Mouse (Mus musculus) midbrain, embryonic 12.5 days (tissue): ENCODE data around the gene Rnase13. TPM values are rescaled to one million over a fixed set of nuclear protein-coding genes. Genes with fewer than 3 reads are reported as not detected.
A peak's percentile ranks its signal among the peaks of the same experiment; 100 is the strongest.

ENCODE experiments used
- ATAC-seq: fragments of 200-750 bp; cut with Nextera tagmentation; 2 replicates; pipeline ENCODE4 v1.8.0; 2017; ENCODE audit warnings: low read depth, moderate TSS enrichment, moderate library complexity; ENCODE audit not compliant: low FRiP score
- H3K27ac ChIP-seq: fragments of 300-500 bp; sonication (generic); replicated peaks from 2 replicates; pipeline ENCODE4 v1.5.1; 2016; ENCODE audit warnings: mild to moderate bottlenecking
- H3K27me3 ChIP-seq: fragments of 300-500 bp; sonication (generic); 2 replicates; pipeline ENCODE4 v1.6.1; 2016; ENCODE audit warnings: mild to moderate bottlenecking
- H3K36me3 ChIP-seq: fragments of 300-500 bp; sonication (generic); 2 replicates; pipeline ENCODE4 v1.6.1; 2016
- H3K4me1 ChIP-seq: fragments of 300-500 bp; sonication (generic); 2 replicates; pipeline ENCODE4 v1.6.1; 2016
- H3K4me2 ChIP-seq: fragments of 300-500 bp; sonication (generic); replicated peaks from 2 replicates; pipeline ENCODE4 v1.6.1; 2016; ENCODE audit warnings: mild to moderate bottlenecking, moderate library complexity
- H3K4me3 ChIP-seq: fragments of 300-500 bp; sonication (generic); 2 replicates; pipeline ENCODE4 v1.5.1; 2016; ENCODE audit warnings: mild to moderate bottlenecking
- H3K9ac ChIP-seq: fragments of 300-500 bp; sonication (generic); replicated peaks from 2 replicates; pipeline ENCODE4 v1.6.1; 2016; ENCODE audit warnings: mild to moderate bottlenecking, moderate library complexity
- H3K9me3 ChIP-seq: fragments of 300-500 bp; sonication (generic); 2 replicates; pipeline ENCODE4 v1.6.1; 2016; ENCODE audit warnings: mild to moderate bottlenecking
- WGBS: fragments of 180-500 bp; shearing (Covaris S2); methylation state at CpG from one replicate; pipeline ENCODE4 v1.1.7; 2016; 5-methylcytosine and 5-hydroxymethylcytosine counted together
- polyA plus RNA-seq: library from polyadenylated mRNA; unstranded; fragments of >200 nt; fragmentation: Nextera tagmentation; extraction: Ambion mirVana; gene quantifications from 2 replicates; pipeline ENCODE4 v1.2.1, GENCODE M21; 2016

Rnase13 gene
- not detected in 2 replicates for polyA plus RNA-seq

DNA sequence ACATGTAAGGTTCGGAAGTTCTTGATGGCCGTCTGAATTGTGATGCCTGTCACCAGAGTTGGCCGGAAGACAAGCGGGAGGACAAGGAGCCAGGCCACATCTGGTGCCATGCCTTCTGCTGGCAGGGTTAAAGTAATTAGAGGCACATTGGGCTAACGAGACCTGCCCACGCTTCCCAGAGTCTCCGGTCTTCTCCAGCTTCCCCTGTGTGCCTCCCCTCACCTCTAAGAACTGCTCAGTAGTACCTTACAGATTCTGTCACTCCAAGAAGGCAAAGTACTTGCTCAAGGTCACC is at the start of gene Rnase13:
TSS of gene Rnase13 (minus strand) at position 203 of the 295 bp plus-strand sequence.
- WGBS = 95% methylated on average over 7 of the region's 7 CpGs
- H3K4me2 ChIP-seq = no peak within 1 kb of the TSS
- H3K27ac ChIP-seq = no peak within 1 kb of the TSS
- H3K9me3 ChIP-seq = no peaks in the 10 kb centered on the region
- no peaks in the 10 kb centered on the region for H3K36me3 ChIP-seq
- H3K4me3 ChIP-seq = no peak within 1 kb of the TSS
- H3K4me1 ChIP-seq = no peaks in the 10 kb centered on the region
- H3K27me3 ChIP-seq = no peaks in the 10 kb centered on the region; the same call in 1 of the 2 replicates
- no peak for ATAC-seq
- H3K9ac ChIP-seq = no peak within 1 kb of the TSS

DNA sequence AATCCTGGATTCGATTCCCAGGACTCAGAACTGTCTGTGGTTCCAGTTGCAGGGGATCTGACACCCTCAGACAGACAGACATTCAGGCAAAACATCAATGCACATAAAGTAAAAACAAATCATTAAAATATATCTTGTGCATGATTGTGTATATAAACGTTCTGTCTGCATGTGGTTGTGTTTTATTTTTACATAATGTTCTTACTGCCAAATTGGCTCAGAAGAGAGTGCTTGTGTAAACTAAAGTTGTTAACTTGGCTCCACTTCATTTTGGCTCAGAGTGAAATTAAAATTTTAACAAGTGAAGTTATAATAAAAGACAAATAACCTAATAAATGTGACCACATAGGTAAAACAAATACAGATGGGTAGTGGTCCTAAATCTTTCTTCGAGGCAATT is 44.8 kb upstream of the Rnase13 start:
- no peak overlapping the region for H3K9ac ChIP-seq
- no peak for ATAC-seq
- WGBS = 84% methylated on average over 3 of the region's 3 CpGs

DNA sequence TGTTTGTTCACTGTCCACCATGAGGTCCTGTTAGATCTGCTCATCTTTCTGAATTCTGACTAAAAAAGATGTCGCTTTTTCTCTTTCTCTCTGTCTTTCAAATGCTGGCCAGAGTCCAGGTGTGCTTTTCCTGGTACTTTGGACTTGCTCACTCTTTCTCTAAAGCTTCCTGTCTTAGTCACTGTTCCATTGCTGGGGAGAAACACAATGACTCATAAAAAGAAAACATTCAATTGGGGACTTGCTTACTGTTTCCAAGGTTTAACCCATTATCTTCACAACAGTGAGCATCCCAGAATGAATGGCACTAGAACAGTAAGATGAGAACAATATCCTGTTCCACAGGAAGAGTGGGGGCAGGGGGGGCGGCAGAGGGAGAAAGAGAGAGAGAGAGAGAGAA is 37.7 kb upstream of the Rnase13 start:
- no peak for ATAC-seq
- WGBS = 92% methylated on average over 2 of the region's 2 CpGs
- no peaks in the 10 kb centered on the region for H3K36me3 ChIP-seq

More for the DNA sequence above, 44.8 kb upstream of the Rnase13 start:
- Histone ChIP-seq H3K9me3 (no peaks in the 10 kb centered on the region), H3K4me2 (no peak overlapping the region), H3K27ac (no peak overlapping the region), H3K36me3 (no peaks in the 10 kb centered on the region), H3K27me3 (no peaks in the 10 kb centered on the region), H3K4me3 (no peak overlapping the region), H3K4me1 (no peaks in the 10 kb centered on the region)

DNA sequence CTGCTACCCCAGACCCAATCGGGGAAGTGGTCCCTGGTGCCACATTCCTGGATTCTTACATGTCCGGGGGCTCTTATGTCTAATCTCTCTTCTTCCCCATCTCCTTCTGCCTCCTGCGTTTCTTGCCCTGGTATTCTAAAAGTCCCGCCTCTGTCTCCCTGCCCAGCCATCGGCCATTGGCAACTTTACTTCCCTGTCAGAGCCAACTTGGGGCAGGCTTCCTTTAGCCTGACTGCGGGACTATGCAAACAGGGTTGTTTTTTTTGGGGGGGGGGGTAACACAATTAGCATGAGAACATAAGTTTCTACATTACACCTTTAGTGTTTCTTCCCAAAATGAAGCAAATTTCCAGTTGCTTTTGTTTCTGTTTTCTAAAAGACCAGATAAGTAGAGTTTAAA is 20.8 kb upstream of the Rnase13 start:
- ATAC-seq = no peak
- no peak overlapping the region for H3K9ac ChIP-seq
- no peak overlapping the region for H3K4me2 ChIP-seq
- WGBS = 91% methylated on average over 6 of the region's 6 CpGs
- no peak overlapping the region for H3K4me3 ChIP-seq
- H3K27ac ChIP-seq = no peak overlapping the region
- no peaks in the 10 kb centered on the region for H3K27me3 ChIP-seq
- H3K36me3 ChIP-seq = no peaks in the 10 kb centered on the region
- H3K4me1 ChIP-seq = no peaks in the 10 kb centered on the region
- no peaks in the 10 kb centered on the region for H3K9me3 ChIP-seq

More for the DNA sequence above, 37.7 kb upstream of the Rnase13 start:
- Histone ChIP-seq H3K9ac (no peak overlapping the region), H3K27ac (no peak overlapping the region), H3K4me1 (no peaks in the 10 kb centered on the region), H3K9me3 (0 out of 2 replicates have a peak, but pooled peaks cover 4% of the 10 kb centered on the region), H3K4me3 (no peak overlapping the region), H3K4me2 (no peak overlapping the region), H3K27me3 (no peaks in the 10 kb centered on the region)

DNA sequence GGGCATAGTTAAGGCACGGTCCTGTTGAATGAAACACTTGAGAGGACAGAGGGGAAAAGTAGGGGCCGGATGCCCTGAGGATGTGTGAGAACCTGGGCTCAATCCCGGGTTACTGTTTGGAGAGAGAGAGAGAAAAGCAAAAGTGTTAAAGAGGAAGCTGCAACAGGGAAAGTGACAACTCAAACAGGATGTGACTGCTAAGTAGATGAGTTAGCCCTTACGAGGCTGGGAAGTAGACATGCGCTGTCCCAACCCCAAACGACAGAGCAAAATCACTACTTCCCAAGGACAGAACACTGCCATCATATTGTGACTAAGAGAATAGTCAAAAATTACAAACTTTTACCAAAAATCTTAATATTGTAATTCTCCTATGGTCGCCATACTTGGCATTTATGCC is 19.7 kb upstream of the Rnase13 start:
- Histone ChIP-seq H3K9ac (no peak overlapping the region), H3K4me3 (no peak overlapping the region), H3K27me3 (no peaks in the 10 kb centered on the region), H3K4me1 (no peaks in the 10 kb centered on the region), H3K9me3 (no peaks in the 10 kb centered on the region), H3K4me2 (no peak overlapping the region), H3K36me3 (no peaks in the 10 kb centered on the region), H3K27ac (no peak overlapping the region)
- 76% methylated on average over 7 of the region's 7 CpGs for WGBS
- no peak for ATAC-seq

DNA sequence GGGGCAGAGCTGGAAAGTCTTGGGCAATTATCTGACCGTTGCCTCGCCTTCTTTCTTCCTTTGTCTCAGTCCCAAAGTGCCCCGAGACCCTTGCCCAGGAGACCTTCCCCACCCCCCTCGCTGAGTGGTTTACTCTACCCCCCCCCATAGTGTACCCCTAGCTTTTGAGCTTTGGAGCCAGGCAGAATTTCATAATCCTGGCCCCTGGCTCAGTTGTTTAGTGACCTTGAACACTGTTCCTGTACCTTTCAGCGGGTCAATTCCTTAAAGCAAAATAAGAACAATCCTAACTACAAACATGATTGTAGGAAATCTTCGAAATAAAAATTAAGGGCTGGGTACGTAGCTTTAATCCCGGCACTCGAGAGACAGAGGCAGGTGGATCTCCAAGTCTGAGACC is 19.0 kb upstream of the Rnase13 start:
- H3K27me3 ChIP-seq = no peaks in the 10 kb centered on the region
- no peak overlapping the region for H3K27ac ChIP-seq
- H3K4me1 ChIP-seq = no peaks in the 10 kb centered on the region
- ATAC-seq = no peak
- no peak overlapping the region for H3K4me2 ChIP-seq
- H3K36me3 ChIP-seq = no peaks in the 10 kb centered on the region
- H3K9me3 ChIP-seq = no peaks in the 10 kb centered on the region
- 62% methylated on average over 9 of the region's 9 CpGs for WGBS
- no peak overlapping the region for H3K9ac ChIP-seq
- H3K4me3 ChIP-seq = no peak overlapping the region

DNA sequence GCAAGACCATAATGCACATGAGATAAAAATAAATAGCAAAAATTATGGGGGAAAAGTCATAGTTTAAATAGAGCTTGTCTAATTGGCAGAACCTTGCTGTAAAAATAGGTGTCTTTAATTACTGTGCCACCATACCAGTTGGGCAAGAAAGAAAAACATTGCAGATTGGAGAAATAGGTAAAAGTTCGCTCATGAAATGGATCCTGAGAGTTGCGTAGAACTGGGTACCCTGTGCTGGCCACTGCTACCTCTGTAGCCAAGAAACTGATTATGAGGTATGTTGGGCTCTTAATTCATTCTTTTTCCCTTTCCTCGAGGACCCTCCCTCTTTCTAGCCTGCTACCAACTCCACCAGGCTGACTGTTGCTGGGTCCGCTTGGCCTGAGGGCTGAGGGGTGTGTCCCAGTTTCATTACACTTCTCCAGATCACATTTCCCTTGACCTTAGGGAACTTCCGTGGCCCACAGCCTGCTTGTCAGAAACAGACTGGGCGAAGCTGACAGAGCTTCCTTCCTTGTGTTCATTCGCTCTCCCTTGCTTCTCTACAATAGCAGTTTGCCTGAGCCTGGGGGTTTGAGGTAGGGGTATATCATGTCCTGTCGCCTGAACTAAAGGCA is 18.5 kb upstream of the Rnase13 start:
- H3K9ac ChIP-seq = no peak overlapping the region
- H3K27me3 ChIP-seq = no peaks in the 10 kb centered on the region
- H3K27ac ChIP-seq = no peak overlapping the region
- H3K36me3 ChIP-seq = no peaks in the 10 kb centered on the region
- no peak for ATAC-seq
- no peaks in the 10 kb centered on the region for H3K9me3 ChIP-seq
- no peaks in the 10 kb centered on the region for H3K4me1 ChIP-seq
- no peak overlapping the region for H3K4me2 ChIP-seq
- WGBS = 49% methylated on average over 8 of the region's 8 CpGs
- no peak overlapping the region for H3K4me3 ChIP-seq

DNA sequence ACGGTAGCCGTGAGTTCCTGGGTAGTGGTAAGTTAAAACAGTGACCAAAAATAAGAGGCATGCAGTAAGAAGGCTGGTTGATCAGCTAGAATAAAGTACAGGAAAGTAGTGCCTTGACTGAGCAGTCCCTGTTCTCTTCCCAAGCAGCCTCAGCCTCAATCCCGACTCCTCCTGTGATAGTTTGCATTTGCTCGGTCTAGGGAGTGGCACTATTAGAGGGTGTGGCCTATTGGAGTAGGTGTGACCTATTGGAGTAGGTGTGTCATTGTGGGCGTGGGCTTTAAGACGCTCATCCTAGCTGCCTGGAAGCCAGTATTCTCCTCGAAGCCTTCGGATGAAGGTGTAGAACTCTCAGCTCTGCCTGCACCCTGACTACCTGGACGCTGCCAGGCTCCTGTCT is 16.4 kb upstream of the Rnase13 start:
- Histone ChIP-seq H3K9me3 (no peaks in the 10 kb centered on the region), H3K9ac (no peak overlapping the region), H3K36me3 (no peaks in the 10 kb centered on the region), H3K4me2 (no peak overlapping the region), H3K27ac (no peak overlapping the region), H3K27me3 (no peaks in the 10 kb centered on the region), H3K4me3 (no peak overlapping the region), H3K4me1 (no peaks in the 10 kb centered on the region)
- no peak for ATAC-seq
- 87% methylated on average over 9 of the region's 9 CpGs for WGBS

DNA sequence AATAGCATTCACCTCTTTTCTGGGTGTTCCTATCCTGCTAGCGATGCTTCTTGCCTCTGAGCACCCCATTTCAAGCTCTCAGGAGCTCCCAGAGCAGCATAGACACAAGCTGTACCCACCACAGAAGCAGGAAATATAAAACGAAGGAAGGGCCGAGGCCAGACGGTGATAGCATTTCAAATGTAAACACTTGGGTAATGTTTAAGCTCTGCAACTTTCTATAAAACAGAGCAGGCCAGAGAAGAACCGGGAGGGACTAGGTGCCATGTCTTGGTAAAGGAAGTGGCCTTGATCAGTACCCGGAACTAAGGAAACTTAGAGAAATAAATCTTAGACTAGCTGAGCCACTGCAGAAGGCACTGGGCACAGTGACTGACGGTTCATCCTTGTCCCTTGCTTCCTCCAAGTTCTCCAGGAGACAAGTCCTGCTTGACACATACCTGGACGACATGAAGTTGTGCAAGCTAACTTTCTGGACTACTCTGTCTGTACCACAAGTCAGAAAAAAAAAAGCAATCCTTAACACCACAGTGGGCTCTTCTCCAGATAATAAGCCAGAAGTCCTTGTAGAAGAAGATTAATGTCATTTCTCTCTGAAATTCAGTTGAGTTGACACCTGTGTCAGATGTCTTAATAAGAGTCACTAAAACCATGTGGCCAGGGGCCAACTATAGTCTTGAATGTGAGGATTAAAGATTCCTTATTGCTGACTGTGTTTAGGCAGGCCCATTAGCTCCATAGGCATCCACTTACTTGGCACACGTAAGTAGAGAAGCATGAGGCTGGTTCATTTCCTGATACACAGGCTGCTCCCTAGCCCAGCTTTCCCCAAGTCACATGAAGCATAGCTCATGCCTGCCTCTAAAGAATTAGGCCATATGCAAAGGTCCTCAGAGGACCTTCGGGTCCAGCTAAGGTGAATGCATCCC is 9.8 kb upstream of the Rnase13 start:
- H3K36me3 ChIP-seq = no peaks in the 10 kb centered on the region
- H3K27me3 ChIP-seq = 0 out of 2 replicates have a peak, but pooled peaks cover 4% of the 10 kb centered on the region
- H3K27ac ChIP-seq = no peak overlapping the region
- no peaks in the 10 kb centered on the region for H3K4me1 ChIP-seq
- 78% methylated on average over 10 of the region's 10 CpGs for WGBS
- H3K4me3 ChIP-seq = no peak overlapping the region
- H3K9me3 ChIP-seq = no peaks in the 10 kb centered on the region
- H3K9ac ChIP-seq = no peak overlapping the region
- ATAC-seq = no peak
- no peak overlapping the region for H3K4me2 ChIP-seq

DNA sequence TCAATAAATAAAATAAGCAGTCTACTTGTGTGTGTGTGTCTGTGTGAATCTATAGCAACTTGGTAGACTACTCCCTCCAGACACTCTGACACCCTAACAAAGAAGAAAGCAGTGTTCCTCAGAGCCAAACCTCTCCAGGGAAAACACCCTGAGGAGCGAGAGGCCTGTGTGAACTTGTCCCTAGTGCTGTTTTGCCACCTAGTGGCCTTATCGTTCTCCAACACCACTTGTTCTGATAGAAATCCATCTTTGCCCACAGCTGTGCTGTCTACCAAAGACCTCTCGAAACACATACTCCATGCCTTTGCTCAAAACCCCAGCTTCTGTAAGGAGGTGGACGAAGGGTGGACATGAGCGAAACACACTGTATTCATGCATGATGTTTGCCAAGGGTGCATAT is 8.3 kb upstream of the Rnase13 start:
- Histone ChIP-seq H3K4me2 (no peak overlapping the region), H3K4me3 (no peak overlapping the region), H3K27me3 (0 out of 2 replicates have a peak, but pooled peaks cover 4% of the 10 kb centered on the region), H3K4me1 (no peaks in the 10 kb centered on the region), H3K27ac (no peak overlapping the region), H3K9me3 (no peaks in the 10 kb centered on the region), H3K36me3 (no peaks in the 10 kb centered on the region), H3K9ac (no peak overlapping the region)
- WGBS = 40% methylated on average over 5 of the region's 5 CpGs
- ATAC-seq = peak; percentile 65

DNA sequence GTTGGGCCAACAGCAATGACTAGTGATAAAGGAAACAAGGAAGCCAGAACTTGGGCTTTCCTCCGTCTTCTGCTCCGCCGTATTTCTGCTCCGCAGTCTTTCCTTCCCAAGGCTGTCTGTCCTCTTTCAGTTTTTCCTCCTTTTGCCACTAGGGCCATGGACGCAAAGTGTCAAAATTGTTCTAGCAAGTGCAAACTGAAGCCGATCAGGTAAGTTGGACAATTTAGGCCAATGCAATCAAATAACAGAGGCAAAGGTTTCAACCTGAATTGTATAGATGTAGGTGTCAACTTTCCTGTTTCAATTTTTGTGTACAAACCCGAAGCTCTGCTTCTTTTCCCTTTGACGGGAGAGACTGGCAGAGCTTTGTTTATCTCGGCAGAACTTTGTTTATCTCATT is 7.4 kb upstream of the Rnase13 start:
- Histone ChIP-seq H3K9me3 (no peaks in the 10 kb centered on the region), H3K4me2 (no peak overlapping the region), H3K27me3 (0 out of 2 replicates have a peak, but pooled peaks cover 4% of the 10 kb centered on the region), H3K4me3 (no peak overlapping the region), H3K4me1 (no peaks in the 10 kb centered on the region), H3K27ac (no peak overlapping the region), H3K36me3 (no peaks in the 10 kb centered on the region), H3K9ac (no peak overlapping the region)
- WGBS = 74% methylated on average over 9 of the region's 9 CpGs
- no peak for ATAC-seq

DNA sequence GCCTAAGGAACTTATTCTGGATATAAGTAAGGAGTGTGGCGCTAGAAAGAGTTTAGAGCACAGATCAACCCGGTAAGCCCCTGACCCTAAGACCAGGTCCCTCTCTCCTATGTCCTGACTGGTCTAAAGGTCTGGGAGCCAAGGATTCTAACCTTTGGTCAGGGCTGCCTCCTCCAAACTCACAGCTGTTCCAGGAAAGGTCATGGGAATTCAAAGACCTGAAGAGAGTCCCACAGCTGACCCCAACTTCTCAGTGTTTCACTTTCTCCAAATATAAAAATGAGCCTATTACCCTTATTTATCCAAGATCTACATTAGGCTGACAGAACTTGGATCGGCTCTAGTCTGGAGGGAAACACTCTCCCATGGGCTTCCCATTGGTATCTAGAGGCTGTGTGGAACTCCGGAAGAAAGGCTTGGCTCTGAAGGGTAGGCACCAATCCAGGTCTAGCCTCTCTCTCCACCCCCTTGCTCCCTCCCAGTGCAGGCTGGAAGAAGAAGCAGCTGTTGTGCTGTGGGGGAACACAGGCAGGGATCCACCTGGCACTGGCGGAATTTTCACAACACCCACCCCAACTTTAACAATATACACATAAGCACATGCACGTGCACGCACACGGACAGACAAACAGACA is 6.9 kb upstream of the Rnase13 start:
- no peak for ATAC-seq
- H3K4me1 ChIP-seq = no peaks in the 10 kb centered on the region
- 81% methylated on average over 8 of the region's 8 CpGs for WGBS
- H3K27me3 ChIP-seq = 0 out of 2 replicates have a peak, but pooled peaks cover 4% of the 10 kb centered on the region
- H3K36me3 ChIP-seq = no peaks in the 10 kb centered on the region
- H3K9ac ChIP-seq = no peak overlapping the region
- no peaks in the 10 kb centered on the region for H3K9me3 ChIP-seq
- H3K4me2 ChIP-seq = no peak overlapping the region
- no peak overlapping the region for H3K27ac ChIP-seq
- H3K4me3 ChIP-seq = no peak overlapping the region
